Mouse (Mus musculus): ENCODE data around the gene E130311K13Rik.

E130311K13Rik gene

DNA sequence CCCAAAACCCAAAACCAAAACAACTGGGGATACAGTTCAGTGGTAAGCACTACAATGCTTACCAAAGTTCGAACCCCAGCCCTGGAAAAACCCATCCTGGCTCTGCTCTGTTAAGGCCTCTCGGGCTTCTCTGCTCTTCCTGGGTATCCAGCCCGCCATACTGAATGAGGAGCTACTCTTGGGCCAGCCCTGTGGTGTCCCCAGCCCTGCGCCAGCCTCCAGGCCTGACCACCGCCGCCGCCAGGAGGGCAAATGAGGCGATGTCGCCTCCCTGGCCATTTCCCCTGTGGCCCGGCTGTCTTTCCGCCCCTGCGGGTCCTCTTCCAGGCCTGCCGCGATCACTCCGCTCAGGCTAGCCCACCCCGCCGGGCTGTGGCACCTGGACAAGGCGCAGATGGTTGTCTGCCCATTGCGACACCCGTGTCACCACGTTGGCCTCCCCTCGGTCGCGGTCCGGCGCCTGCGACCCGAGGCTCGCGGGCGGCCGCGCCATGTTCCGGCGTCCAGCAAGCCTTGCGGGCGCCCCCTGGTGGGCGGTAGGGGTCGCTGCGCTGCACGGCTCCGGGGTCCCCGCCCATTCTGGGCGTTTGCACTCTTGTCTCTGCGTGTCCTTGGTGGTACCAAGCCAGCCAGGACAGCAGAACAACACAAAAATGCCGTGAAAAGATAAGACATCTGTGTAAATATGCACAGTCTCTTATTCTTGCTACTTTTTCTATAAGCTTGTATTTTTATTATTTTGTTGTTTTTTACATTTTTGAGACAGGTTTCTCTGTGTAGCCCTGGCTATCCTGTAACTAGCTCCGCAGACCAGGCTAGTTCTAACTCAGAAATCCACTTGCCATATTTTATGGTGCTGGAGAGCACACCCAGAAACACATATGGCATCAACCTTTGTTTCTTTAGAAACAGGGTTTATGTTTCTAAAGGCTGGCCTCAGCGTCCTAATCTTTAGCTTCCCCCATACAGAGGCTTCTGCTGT, at the start of gene E130311K13Rik:
TSS of gene E130311K13Rik (minus strand) at position 595 of the 982 bp plus-strand sequence.
- DNase-seq (ENCODE audit: low spot score): peak; percentile 88

DNA sequence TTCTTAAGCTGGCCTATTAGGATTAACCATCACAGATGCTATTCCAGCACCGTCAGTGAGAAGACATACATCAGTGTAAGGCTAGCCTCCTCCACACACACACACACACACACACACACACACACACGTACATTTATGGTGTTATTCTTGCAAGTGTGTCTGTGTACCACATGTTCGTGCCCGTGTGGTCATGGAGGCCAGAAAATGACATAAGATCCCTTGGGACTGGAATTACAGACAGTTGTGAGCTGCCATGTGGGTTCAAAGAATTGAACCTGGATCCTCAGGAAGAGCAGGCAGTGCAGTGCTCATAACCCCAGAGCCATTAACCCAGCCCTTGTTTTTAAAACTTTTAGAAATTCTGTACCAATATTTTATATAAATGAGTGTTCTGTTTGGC, 48.6 kb upstream of the E130311K13Rik start:
- no peak for DNase-seq (ENCODE audit: low spot score)

DNA sequence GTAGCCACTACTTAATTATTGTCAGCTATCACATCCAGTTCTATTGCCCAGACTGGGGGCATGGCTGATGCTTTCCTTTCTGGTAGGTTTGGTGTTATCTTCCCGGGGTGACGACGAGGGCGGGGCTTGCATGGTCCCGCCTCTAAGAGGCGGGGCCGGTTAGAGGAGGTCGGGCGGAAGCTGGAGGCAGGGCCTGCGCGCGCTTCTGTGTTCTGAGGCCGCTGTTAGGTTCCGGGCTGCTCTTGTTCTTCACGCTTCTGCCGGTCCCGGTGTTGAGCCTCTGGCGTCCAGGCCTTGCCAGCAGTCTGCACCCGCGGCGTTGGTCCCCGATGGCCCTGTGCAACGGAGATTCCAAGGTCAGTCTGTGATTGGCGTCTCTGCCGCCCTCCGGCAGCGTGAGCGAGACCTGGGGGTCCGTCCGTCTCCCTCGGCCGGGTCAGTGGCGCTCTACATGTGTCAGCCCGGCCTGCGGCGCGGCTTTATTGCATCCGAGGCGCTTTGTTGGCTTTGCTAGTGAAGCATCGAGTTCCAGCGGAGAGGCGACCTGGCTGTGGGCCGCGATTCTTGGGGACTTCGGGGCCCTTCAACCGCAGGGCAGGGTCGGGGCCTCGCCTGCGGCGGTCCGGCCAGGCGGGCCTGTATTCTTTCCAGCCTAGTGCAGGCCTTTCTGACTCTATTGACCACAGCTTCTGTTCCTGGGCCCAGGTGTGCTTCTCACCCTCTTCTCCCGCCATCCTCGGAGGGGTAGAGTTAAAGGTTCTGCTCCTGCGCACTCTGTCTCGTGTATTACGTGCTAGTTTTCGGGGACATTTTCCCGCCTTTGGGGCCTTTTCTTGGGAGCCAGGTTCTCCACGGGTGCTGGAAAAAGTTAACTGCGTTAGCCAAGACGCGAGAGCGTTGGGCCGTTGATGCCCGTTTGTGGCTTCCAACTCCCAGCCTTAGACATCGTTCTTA, 47.0 kb upstream of the E130311K13Rik start, which contains the start of gene Gmps:
TSS of gene Gmps (plus strand) at position 152 of the 954 bp plus-strand sequence.
- DNase-seq (ENCODE audit: low spot score): peak; percentile 94

DNA sequence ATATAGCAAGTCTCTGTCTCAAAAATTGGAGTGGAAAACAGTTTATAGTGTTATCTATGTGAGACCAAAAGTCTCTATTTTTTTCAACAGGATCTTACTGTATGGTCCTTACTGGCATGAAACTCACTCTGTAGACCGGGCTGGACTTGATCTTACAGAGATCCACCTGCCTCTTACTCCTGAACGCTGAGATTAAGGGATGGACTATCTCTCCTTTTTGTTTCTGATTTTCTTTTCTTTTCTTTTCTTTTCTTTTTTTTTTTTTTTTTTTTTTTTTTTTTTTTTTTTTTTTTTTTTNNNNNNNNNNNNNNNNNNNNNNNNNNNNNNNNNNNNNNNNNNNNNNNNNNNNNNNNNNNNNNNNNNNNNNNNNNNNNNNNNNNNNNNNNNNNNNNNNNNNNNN, 36.7 kb upstream of the E130311K13Rik start:
- DNase-seq (ENCODE audit: low spot score): no peak

DNA sequence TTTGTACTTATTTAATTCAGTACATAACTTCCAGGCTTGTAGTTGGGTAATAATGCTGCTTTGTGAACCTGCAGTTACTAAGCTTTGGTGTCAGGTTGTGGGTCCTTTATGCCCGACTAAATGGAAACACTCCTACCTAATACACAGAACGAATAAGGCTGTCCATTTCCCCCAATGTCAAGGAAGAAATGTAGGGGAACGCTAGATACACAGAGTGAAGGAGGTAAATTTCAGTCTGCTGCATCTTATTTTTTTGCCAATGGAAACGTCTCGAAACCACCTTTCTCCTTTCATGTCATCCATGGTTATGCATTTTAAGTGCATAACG, 35.6 kb upstream of the E130311K13Rik start:
- no peak for DNase-seq (ENCODE audit: low spot score)

DNA sequence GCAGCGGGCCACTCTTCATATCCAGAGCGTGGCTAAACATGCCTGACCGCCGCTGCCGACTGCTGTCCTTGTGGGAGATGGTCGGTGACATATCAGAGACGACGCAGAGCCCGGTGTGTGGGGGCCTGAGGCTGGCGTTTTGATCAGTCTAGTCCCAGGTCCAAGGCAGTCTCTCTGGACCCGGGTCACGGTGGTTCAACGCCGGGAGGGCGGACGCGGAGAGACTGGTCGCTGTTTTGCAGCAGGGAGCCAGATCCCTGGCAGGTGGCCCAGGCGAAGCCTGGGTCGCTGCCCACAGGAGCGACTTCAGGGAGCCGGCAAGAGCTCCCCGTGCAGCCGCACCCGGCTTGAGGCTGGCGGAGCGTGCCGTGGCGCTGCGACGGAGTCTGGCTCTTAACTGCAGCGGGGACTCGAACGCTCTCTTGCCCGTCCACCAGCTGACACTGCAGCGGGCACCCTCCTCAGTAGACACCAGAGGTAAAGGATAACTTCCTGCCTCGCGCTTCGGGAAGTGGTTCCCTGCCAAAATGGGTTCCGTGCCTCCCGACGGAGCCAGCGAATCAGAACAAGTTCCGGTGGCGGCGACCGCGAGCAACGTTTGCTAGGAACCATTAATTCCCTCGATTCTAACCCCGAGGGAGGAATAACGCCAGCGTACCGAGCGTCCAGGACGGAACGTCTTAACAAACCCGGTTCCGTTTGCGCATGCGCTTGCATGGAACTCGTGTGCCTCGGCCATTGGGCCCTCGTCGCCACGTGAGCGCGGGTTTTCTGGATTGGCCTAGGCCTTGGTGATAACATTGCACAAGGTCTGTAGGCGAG, 35.0 kb upstream of the E130311K13Rik start, which contains the start of gene Slc33a1:
TSS of gene Slc33a1 (minus strand) at position 669 of the 822 bp plus-strand sequence.
- DNase-seq (ENCODE audit: low spot score): peak; percentile 100

DNA sequence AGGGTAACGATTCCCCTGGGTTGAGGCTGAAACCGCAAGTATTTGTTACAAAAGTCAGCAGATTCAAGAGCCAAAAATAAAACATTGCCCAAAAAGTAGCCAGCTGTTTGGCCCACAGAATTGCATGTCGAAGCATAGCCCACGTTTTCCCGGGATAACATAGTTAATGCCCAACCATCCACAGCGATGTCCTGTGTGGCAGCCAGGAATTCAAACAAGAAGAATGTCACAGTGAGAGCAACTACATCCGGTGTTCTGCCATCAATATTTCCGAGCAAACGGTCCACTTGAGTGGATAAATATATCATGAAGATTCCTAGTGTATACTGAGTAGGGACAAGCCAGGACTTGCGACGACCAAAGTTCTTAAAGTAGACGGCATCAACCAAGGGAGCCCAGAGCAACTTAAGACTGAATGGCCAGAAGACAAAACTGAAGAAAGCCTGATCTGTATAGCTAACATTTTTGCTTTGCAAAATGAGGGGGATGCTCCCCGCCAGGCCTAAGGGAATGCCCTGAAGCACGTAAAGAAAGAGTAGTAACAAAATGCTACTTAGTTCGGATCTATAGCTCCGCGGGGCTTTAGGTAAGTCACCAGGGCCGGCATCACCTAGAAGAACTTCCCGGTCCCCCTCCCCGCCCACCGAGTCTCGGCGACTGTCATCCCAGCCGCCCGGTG, 34.3 kb upstream of the E130311K13Rik start:
- DNase-seq (ENCODE audit: low spot score): peak; percentile 59

DNA sequence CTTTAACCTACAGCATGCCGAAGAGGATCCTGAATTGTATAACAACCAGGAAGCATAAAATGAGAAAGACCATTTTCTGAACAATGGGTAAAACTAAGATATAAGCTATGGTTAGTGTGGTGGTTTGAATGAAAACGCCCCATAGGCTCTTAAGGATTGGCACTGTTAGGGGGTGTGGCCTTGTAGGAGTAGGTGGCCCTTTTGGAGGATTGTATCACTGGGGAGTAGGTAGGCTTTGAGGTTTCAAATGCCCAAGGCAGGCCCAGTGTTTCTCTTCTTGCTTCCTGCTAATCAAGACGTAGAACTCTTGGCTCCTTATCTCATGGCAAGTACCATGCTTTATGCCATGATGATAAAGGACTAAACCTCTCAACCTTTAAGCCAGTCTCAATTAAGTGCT, 20.6 kb upstream of the E130311K13Rik start:
- DNase-seq (ENCODE audit: low spot score): no peak

DNA sequence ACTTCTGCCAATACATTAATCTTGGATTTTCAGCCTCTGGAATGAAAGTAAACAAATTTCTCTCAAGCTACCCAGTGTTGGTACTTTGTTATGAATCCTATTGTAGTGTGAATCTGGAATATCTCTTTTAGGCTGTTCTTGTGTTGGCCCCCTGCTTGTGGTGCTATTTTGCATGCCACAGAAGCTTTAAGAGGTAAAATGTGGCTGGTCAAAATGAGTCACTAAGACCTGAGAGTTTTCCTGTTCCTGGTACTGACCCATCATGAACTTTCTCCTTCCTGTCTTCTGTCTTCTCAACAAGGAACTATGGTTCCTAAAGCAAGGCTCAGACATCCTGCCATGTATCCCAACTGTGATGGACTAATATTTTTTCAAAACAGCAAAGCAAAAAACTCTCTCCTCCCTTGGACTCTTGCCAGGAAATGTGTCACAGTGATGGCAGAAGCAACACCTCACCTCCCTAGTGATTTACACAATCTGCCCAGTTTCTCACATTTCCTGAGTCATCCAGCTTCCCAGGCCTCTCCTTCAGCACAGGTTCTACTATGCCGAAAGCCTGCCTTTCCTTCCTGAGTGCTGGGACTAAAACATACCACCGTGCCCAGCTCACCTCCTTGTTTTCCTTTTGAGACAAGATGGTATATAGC, 12.1 kb upstream of the E130311K13Rik start:
- peak; percentile 70 for DNase-seq (ENCODE audit: low spot score)

DNA sequence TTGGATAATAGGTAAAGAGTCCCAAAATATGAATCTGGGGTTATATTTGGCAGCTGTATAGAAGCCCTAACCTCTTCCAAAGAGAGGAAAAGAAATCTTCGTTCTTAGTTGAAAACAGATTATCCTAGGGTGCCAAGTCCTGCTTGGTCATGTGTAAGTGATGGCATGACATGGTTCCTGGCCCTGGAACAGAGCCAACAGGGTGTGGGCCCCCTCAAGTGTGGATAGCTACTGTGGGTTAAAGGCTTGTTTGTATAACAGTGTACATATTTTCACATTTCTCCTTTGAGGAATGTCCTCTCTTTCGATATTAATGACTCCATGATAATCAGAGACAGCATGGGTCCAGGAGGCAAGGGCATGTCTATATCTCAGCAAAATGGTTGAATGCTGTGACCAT, 9.7 kb upstream of the E130311K13Rik start:
- DNase-seq (ENCODE audit: low spot score): no peak

DNA sequence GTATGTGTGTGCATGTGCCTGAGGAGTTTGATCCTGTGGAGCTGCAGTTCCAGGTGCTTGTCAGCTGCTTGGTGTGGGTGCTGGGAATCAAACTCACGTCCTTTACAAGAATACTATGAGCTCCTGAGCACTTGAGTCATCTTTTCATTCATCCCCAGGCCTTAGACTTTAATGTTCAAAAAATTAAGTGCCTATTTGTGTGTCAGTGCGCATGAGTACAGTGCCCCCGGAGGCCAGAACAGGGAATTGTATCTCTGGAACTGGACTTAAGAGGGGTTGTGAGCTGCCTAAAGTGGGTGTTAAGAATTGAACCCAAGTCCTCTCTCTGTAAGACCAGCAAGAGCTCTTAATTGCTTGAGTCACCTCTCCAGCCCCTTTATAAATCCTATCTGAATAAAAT, 9.6 kb downstream of the E130311K13Rik start:
- peak; percentile 24 for DNase-seq (ENCODE audit: low spot score)

DNA sequence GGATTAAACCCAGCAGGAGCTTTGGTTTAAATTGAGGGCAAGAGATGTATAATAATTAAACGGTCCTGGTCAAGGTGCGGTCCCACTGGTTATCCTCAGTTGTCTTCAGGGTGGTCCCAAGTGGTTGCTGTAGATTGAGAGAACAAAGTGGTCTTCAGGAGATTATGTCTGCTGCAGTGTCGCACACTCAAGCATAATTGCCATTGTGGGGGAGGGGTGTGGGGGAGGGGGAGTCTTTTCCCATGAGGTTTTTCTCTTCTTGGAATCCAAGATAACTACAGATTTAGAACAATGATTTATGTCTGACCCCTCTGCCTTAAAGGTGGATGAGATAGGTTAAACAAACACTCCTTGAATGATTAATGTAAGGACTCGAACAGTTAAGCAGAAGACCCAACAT, 19.0 kb downstream of the E130311K13Rik start:
- DNase-seq (ENCODE audit: low spot score): no peak

DNA sequence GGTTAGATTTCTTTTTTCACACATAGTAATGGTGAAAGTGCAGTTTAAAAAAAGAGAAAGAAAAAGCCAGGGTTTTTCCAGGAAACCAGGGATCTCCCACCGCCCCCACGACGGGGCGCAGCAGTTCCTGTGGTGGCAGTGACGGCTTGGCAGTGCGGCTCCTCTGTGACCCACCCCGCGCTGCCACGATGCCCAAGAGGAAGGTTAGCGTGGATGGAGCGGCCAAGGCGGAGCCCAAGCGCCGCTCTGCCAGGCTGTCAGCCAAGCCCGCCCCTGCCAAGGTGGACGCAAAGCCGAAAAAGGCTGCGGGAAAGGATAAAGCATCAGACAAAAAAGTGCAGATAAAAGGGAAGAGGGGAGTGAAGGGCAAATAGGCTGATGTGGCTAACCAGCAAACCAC, 24.0 kb downstream of the E130311K13Rik start:
- no peak for DNase-seq (ENCODE audit: low spot score)

DNA sequence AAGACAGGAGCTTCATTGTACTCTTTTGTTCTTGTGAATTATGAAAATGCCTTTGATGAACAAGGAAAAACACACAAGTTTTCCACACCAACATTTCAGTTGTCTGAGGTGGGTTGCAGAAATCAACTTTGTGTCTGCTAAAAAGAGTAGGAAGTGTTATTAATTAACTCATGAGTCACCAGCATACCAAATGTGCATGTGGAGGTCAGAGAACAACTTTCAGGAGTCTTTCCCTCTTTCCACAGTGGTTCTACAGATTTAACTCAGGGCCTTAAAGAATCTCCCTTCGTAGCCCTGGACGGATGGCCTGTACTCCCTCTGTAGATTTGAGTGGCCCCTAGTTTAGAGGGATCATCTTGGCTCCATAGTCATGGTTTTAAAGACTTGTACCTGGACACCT, 25.1 kb downstream of the E130311K13Rik start:
- DNase-seq (ENCODE audit: low spot score): no peak

DNA sequence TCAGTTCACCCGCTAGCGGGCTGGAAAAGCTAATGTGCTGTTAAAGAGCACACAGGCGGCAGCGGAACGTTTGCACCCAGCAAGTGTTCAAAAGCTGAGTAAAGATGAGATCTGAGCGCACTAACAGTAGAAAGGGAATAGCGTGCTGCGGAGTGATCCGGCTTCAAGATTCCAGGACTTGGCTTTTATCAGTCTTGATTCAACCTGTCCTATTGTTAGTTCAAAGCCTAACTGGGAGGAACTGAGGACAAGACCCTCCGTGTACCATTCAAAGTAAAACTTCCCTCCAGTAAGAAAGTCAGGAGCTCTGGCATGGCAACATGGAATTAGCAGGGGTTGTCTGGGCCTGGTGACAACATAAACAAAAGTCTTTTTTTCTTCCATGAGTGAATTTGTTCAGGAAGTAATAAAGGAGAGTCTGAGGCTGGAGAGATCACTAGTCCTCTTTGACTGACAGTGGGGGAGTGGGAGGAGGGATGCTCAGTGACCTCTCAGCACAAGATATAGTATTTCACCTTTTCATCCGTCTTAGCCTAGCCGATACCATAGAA, 29.2 kb downstream of the E130311K13Rik start:
- no peak for DNase-seq (ENCODE audit: low spot score)

DNA sequence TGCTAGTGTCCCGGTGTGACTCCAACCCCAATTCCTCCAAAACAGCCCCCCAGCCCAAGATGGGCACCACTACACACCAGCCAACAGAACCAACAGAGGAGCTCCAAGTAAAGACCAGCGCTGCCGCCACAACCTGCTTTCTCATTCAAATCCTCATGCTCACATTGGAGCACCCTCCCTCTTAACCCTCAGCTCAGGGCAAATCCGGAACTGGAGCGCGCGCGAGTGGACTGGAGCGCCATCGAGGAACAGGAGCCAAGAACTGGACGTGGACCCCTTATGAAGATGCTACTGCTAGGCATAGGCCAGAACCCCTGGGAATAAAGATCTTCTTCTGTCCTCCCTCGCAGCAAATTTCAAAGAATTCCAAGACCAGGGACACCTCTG, 30.0 kb downstream of the E130311K13Rik start, which contains the start of gene Plch1:
TSS of gene Plch1 (minus strand) at position 164 of the 387 bp plus-strand sequence.
- DNase-seq (ENCODE audit: low spot score): no peak

DNA sequence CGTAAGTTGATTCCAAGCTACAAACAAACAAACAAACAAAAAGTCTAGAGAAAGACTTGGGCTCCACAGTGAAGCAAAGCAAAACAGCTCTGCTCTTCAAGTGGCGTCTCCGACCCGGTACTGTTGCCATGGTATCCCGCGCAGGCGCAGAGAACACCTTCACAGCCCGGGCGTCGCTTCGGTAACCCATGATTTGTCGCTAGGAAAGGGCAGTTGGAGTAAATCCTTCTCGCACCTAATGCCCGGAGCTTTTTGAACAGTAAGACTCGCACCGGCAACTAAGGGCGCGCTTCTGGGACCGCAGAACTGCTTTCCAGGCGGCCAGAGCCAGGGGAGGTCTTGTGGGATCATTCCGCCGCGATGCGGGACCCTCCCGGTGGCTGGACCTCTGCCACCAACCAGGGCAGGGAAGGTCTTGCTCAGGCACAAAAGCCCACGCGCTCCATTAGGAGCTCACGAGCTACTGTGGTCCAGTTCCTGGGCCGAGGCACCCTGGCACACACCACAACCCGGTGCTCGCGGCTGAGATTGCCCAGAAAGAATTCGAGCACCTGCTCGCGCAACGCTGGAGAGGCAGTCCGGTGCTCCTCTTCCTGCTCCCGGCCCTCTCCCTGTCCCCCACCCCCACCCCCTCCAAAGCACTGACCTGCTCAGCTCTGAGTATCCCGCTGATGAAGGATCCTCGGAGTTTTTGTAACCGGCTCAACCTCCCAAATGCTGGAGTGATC, 30.5 kb downstream of the E130311K13Rik start:
- peak; percentile 14 for DNase-seq (ENCODE audit: low spot score)

DNA sequence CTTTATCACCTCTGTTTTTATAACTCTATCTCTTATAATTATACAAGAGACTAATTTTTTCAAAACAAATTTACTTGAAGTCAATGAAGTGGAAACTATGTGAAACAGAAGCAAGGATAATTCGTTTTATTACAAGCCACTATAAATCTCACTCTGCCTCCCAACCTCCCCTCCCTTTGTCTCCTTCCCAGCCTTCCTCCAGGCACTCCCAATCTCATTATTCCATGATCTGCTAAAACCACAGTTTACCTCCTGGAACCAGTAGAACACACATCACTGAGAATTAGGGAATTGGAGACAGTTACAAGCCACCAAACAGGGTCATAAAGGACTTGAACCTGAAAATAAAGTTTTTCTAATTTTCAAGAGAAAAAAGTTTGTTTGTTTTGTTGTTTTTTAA, 32.1 kb downstream of the E130311K13Rik start:
- no peak for DNase-seq (ENCODE audit: low spot score)

DNA sequence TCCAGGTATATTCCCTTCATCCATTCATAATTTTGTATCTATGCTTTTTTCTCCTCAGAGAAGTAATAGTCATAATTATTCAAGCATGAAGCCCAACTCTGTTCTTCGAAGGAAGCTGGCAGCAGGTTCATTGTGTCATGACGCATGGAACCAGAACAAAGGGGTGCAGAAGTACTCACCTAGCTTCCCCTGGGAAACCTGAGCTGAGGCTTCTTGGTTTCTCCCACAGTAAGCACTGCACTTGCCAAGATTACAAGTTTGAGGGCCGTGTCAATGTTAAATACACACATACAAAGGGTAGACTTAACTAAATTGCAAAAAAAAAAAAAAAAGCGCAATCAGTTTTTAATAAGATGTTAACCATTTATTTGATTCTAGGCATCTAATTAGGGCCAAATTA, 33.0 kb downstream of the E130311K13Rik start:
- DNase-seq (ENCODE audit: low spot score): no peak

All from adipocyte (in vitro differentiated cells).